In the genomic region with DNA sequence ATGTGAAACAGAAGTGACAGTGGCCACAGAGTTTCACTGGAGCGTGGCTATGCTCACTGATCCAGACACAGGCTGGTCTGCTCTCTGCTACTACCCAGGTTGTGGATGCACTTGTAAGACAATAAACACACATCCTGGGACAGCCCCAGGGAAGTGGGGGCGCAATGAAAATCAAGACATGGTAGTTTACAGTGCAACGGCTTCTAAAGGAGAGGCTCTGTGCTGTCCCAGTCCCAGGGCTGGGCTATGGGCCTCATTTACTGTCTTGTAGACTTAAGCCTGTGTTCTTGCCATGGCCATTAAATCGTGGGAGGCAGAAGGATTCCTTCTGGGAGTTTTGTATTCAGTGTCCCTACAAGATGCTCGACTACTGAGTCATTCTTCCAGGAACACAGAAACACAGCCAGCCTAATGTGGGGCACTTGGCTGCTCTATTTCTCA, we compare ENCODE assay signal across 14 mouse cellular contexts.
DNase-seq lines count a peak whose midpoint lies in the region; ATAC-seq and TF ChIP-seq lines count a peak whose summit lies in the region.
"Had no signal": no experiment of that assay in that cellular context is flagged by ENCODE, and none has a peak within 500 bp of the region (broad histone marks: within the 10 kb centered on the region; RNA-seq: fewer than 3 reads in every experiment).

No protein-coding gene starts in this region.

- DNase-seq in adrenal gland, postnatal 36 days: peak; percentile 12 to 19
- DNase-seq in adrenal gland, adult 18-20 months (ENCODE audit: low spot score in 2 of 2): no peak
- DNase-seq in hindbrain, postnatal 0 days (ENCODE audit: low spot score): peak; percentile 23
- DNase-seq in hindbrain, embryonic 10.5 days (ENCODE audit: low spot score): no peak
- DNase-seq in midbrain, postnatal 0 days (ENCODE audit: low spot score): peak; percentile 34
- DNase-seq in retina, postnatal 1 day: peak; percentile 79
- no peak for DNase-seq in c-Kit-positive CD71-positive TER-119-positive erythroid progenitor cells, embryonic 14.5 days (ENCODE audit: low spot score)
- DNase-seq: B cell, adult 2 months; layer of hippocampus, postnatal 36 days had no signal

- H3K36me3 ChIP-seq in hindbrain, postnatal 0 days (ENCODE audit: insufficient read depth, low read length): peaks cover 19% of the 10 kb centered on the region; the same call in 1 of the 2 replicates
- H3K36me3 ChIP-seq in hindbrain, embryonic 10.5 days: peaks cover 55% of the 10 kb centered on the region
- H3K36me3 ChIP-seq in midbrain, postnatal 0 days (ENCODE audit: insufficient read depth, low read length): peaks cover 21% of the 10 kb centered on the region
- peaks cover 73% of the 10 kb centered on the region for H3K36me3 ChIP-seq in midbrain, embryonic 13.5 days

- no peak overlapping the region for H3K9ac ChIP-seq in hindbrain, postnatal 0 days (replicated peaks; ENCODE audit: low read length)
- H3K9ac ChIP-seq in midbrain, postnatal 0 days (replicated peaks; ENCODE audit: low read length, poor library complexity, severe bottlenecking): no peak overlapping the region
- H3K9ac ChIP-seq in midbrain, embryonic 13.5 days (replicated peaks): no peak overlapping the region
- H3K9ac ChIP-seq: embryonic facial prominence, embryonic 13.5 days; liver, embryonic 15.5 days had no signal

- no peaks in the 10 kb centered on the region for H3K27me3 ChIP-seq in hindbrain, postnatal 0 days (ENCODE audit: insufficient read depth, low read length)
- no peaks in the 10 kb centered on the region for H3K27me3 ChIP-seq in hindbrain, embryonic 10.5 days (ENCODE audit: insufficient read depth, poor library complexity, severe bottlenecking)
- no peaks in the 10 kb centered on the region for H3K27me3 ChIP-seq in midbrain, postnatal 0 days (ENCODE audit: insufficient read depth, low read length)
- H3K27me3 ChIP-seq in midbrain, embryonic 13.5 days: no peaks in the 10 kb centered on the region
- H3K27me3 ChIP-seq: embryonic facial prominence, embryonic 13.5 days; liver, embryonic 15.5 days; megakaryocyte, embryonic 14.5 days had no signal

- no peak for TF ChIP-seq CTCF in hindbrain, postnatal 0 days (IDR thresholded peaks at IDR 0.05; ENCODE audit: low read depth)
- TF ChIP-seq CTCF in midbrain, postnatal 0 days (IDR thresholded peaks at IDR 0.05): no peak

- ATAC-seq in hindbrain, postnatal 0 days: peak; percentile 67
- ATAC-seq in midbrain, postnatal 0 days (ENCODE audit: low FRiP score): no peak
- ATAC-seq in midbrain, embryonic 13.5 days: no peak
- ATAC-seq: intestine, embryonic 16.5 days had no signal

- no peaks in the 10 kb centered on the region for H3K4me1 ChIP-seq in hindbrain, postnatal 0 days (ENCODE audit: insufficient read depth, low read length)
- H3K4me1 ChIP-seq in hindbrain, embryonic 10.5 days (replicated peaks): peaks cover 5% of the 10 kb centered on the region
- H3K4me1 ChIP-seq in midbrain, postnatal 0 days (ENCODE audit: insufficient read depth, low read length): no peaks in the 10 kb centered on the region
- H3K4me1 ChIP-seq in midbrain, embryonic 13.5 days (replicated peaks): no peaks in the 10 kb centered on the region; the same call in 1 of the 2 replicates
- H3K4me1 ChIP-seq: liver, embryonic 15.5 days; megakaryocyte, embryonic 14.5 days had no signal

- H3K27ac ChIP-seq in hindbrain, postnatal 0 days: peak overlapping the region; percentile 4; the same call in 1 of the 2 replicates
- no peak overlapping the region; the same call in 1 of the 2 replicates for H3K27ac ChIP-seq in hindbrain, embryonic 10.5 days
- no peak overlapping the region for H3K27ac ChIP-seq in midbrain, postnatal 0 days (ENCODE audit: low read depth, low read length)
- no peak overlapping the region for H3K27ac ChIP-seq in midbrain, embryonic 13.5 days
- H3K27ac ChIP-seq: embryonic facial prominence, embryonic 13.5 days; liver, embryonic 15.5 days had no signal

- H3K4me2 ChIP-seq in hindbrain, postnatal 0 days (ENCODE audit: low read depth, low read length): no peak overlapping the region
- H3K4me2 ChIP-seq in midbrain, postnatal 0 days (ENCODE audit: low read depth, low read length, poor library complexity, severe bottlenecking): no peak overlapping the region
- no peak overlapping the region for H3K4me2 ChIP-seq in midbrain, embryonic 13.5 days (replicated peaks)
- H3K4me2 ChIP-seq: embryonic facial prominence, embryonic 13.5 days; liver, embryonic 15.5 days had no signal

- H3K9me3 ChIP-seq in hindbrain, postnatal 0 days (ENCODE audit: low read length): no peaks in the 10 kb centered on the region
- H3K9me3 ChIP-seq in hindbrain, embryonic 10.5 days: peaks cover 5% of the 10 kb centered on the region; the same call in 1 of the 2 replicates
- H3K9me3 ChIP-seq in midbrain, postnatal 0 days (ENCODE audit: low read length): 0 out of 2 replicates have a peak, but pooled peaks cover 4% of the 10 kb centered on the region
- H3K9me3 ChIP-seq in midbrain, embryonic 13.5 days: no peaks in the 10 kb centered on the region
- H3K9me3 ChIP-seq: liver, embryonic 15.5 days had no signal

- 36% methylated on average over 5 of the region's 5 CpGs for WGBS in hindbrain, postnatal 0 days
- 64% methylated on average over 5 of the region's 5 CpGs for WGBS in hindbrain, embryonic 10.5 days
- 63% methylated on average over 5 of the region's 5 CpGs for WGBS in midbrain, postnatal 0 days
- 55% methylated on average over 5 of the region's 5 CpGs for WGBS in midbrain, embryonic 13.5 days

- no peak overlapping the region for H3K4me3 ChIP-seq in hindbrain, postnatal 0 days (ENCODE audit: low read length)
- H3K4me3 ChIP-seq in hindbrain, embryonic 10.5 days: no peak overlapping the region
- no peak overlapping the region for H3K4me3 ChIP-seq in midbrain, postnatal 0 days (ENCODE audit: low read depth, low read length)
- H3K4me3 ChIP-seq in midbrain, embryonic 13.5 days (replicated peaks): no peak overlapping the region
- H3K4me3 ChIP-seq: embryonic facial prominence, embryonic 13.5 days; liver, embryonic 15.5 days; megakaryocyte, embryonic 14.5 days had no signal

Comparison
In these comparisons a context has a peak if more than half of its experiments do, and no peak if none do; other contexts are left out.
1. DNase-seq: peak in adrenal gland, postnatal 36 days (2 of 2), hindbrain, postnatal 0 days (single experiment), midbrain, postnatal 0 days (single experiment) and retina, postnatal 1 day (single experiment); none in adrenal gland, adult 18-20 months (0 of 2), hindbrain, embryonic 10.5 days (single experiment) and c-Kit-positive CD71-positive TER-119-positive erythroid progenitor cells, embryonic 14.5 days (single experiment).